Mouse (Mus musculus): ENCODE data around the gene Ndnf. TPM values are rescaled to one million over a fixed set of nuclear protein-coding genes. Genes with fewer than 3 reads are reported as not detected.

Gene Ndnf
- polyA plus RNA-seq, 1 experiment from 2014 or later = 5.2 TPM

- no peak overlapping the region for H3K4me3 ChIP-seq (replicated peaks; ENCODE audit: low read depth, low read length)
- 78% methylated on average over 6 of the region's 6 CpGs for WGBS
- no peaks in the 10 kb centered on the region for H3K9me3 ChIP-seq (replicated peaks; ENCODE audit: low read length)
- DNase-seq (ENCODE audit: low spot score) (no peak), ATAC-seq (replicated peaks; ENCODE audit: low FRiP score, low read depth) (no peak)
- no peak for TF ChIP-seq CTCF (IDR thresholded peaks at IDR 0.05; ENCODE audit: low read depth)
- H3K27ac ChIP-seq = no peak overlapping the region
- no peak overlapping the region for H3K4me2 ChIP-seq (ENCODE audit: low read length)
- H3K4me1 ChIP-seq (replicated peaks; ENCODE audit: insufficient read depth, low read length) = no peaks in the 10 kb centered on the region
- H3K27me3 ChIP-seq (ENCODE audit: insufficient read depth, low read length) = no peaks in the 10 kb centered on the region
- no peak overlapping the region for H3K9ac ChIP-seq (ENCODE audit: low read depth, low read length)
- H3K36me3 ChIP-seq (ENCODE audit: insufficient read depth, low read length) = no peaks in the 10 kb centered on the region
These were observed 23.7 kb upstream of the Ndnf start for GRCm38 (mm10) chr6:65647731-65648130.

- DNase-seq (ENCODE audit: low spot score) = peak; percentile 83
- TF ChIP-seq CTCF (IDR thresholded peaks at IDR 0.05; ENCODE audit: low read depth) = peak; percentile 72
- 38% methylated on average over 4 of the region's 4 CpGs for WGBS
These were observed 20.0 kb upstream of the Ndnf start for GRCm38 (mm10) chr6:65651376-65651775.

GRCm38 (mm10) chr6:65661272-65661671 lies 10.1 kb upstream of the Ndnf start:
- ATAC-seq (replicated peaks; ENCODE audit: low FRiP score, low read depth) = no peak
- Histone ChIP-seq H3K9ac (ENCODE audit: low read depth, low read length) (no peak overlapping the region), H3K9me3 (replicated peaks; ENCODE audit: low read length) (no peaks in the 10 kb centered on the region), H3K4me3 (replicated peaks; ENCODE audit: low read depth, low read length) (no peak overlapping the region), H3K27me3 (ENCODE audit: insufficient read depth, low read length) (no peaks in the 10 kb centered on the region), H3K4me2 (ENCODE audit: low read length) (no peak overlapping the region), H3K27ac (no peak overlapping the region), H3K4me1 (replicated peaks; ENCODE audit: insufficient read depth, low read length) (no peaks in the 10 kb centered on the region), H3K36me3 (ENCODE audit: insufficient read depth, low read length) (no peaks in the 10 kb centered on the region)
- no peak for DNase-seq (ENCODE audit: low spot score)
- no peak for TF ChIP-seq CTCF (IDR thresholded peaks at IDR 0.05; ENCODE audit: low read depth)
- WGBS = 77% methylated on average over 4 of the region's 4 CpGs

More at GRCm38 (mm10) chr6:65651376-65651775, 20.0 kb upstream of the Ndnf start:
- no peaks in the 10 kb centered on the region for H3K27me3 ChIP-seq (ENCODE audit: insufficient read depth, low read length)
- H3K9me3 ChIP-seq (replicated peaks; ENCODE audit: low read length) = no peaks in the 10 kb centered on the region
- no peak overlapping the region for H3K4me2 ChIP-seq (ENCODE audit: low read length)
- H3K27ac ChIP-seq = no peak overlapping the region
- no peak overlapping the region for H3K4me3 ChIP-seq (replicated peaks; ENCODE audit: low read depth, low read length)
- no peak for ATAC-seq (replicated peaks; ENCODE audit: low FRiP score, low read depth)
- no peaks in the 10 kb centered on the region for H3K36me3 ChIP-seq (ENCODE audit: insufficient read depth, low read length)
- H3K4me1 ChIP-seq (replicated peaks; ENCODE audit: insufficient read depth, low read length) = no peaks in the 10 kb centered on the region
- no peak overlapping the region for H3K9ac ChIP-seq (ENCODE audit: low read depth, low read length)

DNA sequence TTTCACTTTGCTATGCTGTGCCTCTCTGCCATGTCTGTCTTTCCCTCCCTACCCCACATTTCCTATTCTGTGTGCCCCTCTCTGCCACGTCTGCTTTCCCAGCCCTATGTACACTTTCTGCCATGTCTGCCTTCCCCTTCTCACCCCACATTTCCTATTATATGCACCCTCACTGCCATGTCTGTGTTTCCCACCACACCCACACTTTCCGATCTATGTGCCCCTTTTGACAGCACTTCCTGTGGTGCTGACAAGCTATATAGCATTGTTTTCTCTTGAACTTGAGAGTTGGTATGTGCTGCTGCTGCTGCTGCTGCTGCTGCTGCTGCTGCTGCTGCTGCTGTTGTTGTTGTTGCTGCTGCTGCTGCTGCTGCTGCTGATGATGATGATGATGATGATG lies 9.3 kb upstream of the Ndnf start:
- no peak for DNase-seq (ENCODE audit: low spot score)
- Histone ChIP-seq H3K27me3 (ENCODE audit: insufficient read depth, low read length) (no peaks in the 10 kb centered on the region), H3K36me3 (ENCODE audit: insufficient read depth, low read length) (no peaks in the 10 kb centered on the region), H3K9me3 (replicated peaks; ENCODE audit: low read length) (no peaks in the 10 kb centered on the region), H3K4me2 (ENCODE audit: low read length) (no peak overlapping the region), H3K9ac (ENCODE audit: low read depth, low read length) (no peak overlapping the region), H3K4me1 (replicated peaks; ENCODE audit: insufficient read depth, low read length) (no peaks in the 10 kb centered on the region), H3K27ac (no peak overlapping the region), H3K4me3 (replicated peaks; ENCODE audit: low read depth, low read length) (no peak overlapping the region)
- TF ChIP-seq CTCF (IDR thresholded peaks at IDR 0.05; ENCODE audit: low read depth) = no peak
- no peak for ATAC-seq (replicated peaks; ENCODE audit: low FRiP score, low read depth)
- 51% methylated on average over 2 of the region's 2 CpGs for WGBS

GRCm38 (mm10) chr6:65663990-65664389 lies 7.4 kb upstream of the Ndnf start:
- WGBS = 67% methylated on average over 6 of the region's 6 CpGs
- no peak for TF ChIP-seq CTCF (IDR thresholded peaks at IDR 0.05; ENCODE audit: low read depth)

GRCm38 (mm10) chr6:65666295-65666694 lies 5.1 kb upstream of the Ndnf start:
- Histone ChIP-seq H3K4me2 (ENCODE audit: low read length) (no peak overlapping the region), H3K27ac (no peak overlapping the region), H3K9ac (ENCODE audit: low read depth, low read length) (no peak overlapping the region), H3K36me3 (ENCODE audit: insufficient read depth, low read length) (no peaks in the 10 kb centered on the region), H3K9me3 (replicated peaks; ENCODE audit: low read length) (no peaks in the 10 kb centered on the region), H3K4me3 (replicated peaks; ENCODE audit: low read depth, low read length) (no peak overlapping the region), H3K4me1 (replicated peaks; ENCODE audit: insufficient read depth, low read length) (no peaks in the 10 kb centered on the region), H3K27me3 (ENCODE audit: insufficient read depth, low read length) (no peaks in the 10 kb centered on the region)
- 86% methylated on average over 3 of the region's 3 CpGs for WGBS
- TF ChIP-seq CTCF (IDR thresholded peaks at IDR 0.05; ENCODE audit: low read depth) = no peak
- DNase-seq (ENCODE audit: low spot score) (no peak), ATAC-seq (replicated peaks; ENCODE audit: low FRiP score, low read depth) (no peak)

More at GRCm38 (mm10) chr6:65663990-65664389, 7.4 kb upstream of the Ndnf start:
- Histone ChIP-seq H3K4me3 (replicated peaks; ENCODE audit: low read depth, low read length) (no peak overlapping the region), H3K4me2 (ENCODE audit: low read length) (no peak overlapping the region), H3K27me3 (ENCODE audit: insufficient read depth, low read length) (no peaks in the 10 kb centered on the region), H3K9ac (ENCODE audit: low read depth, low read length) (no peak overlapping the region), H3K27ac (no peak overlapping the region), H3K9me3 (replicated peaks; ENCODE audit: low read length) (no peaks in the 10 kb centered on the region), H3K4me1 (replicated peaks; ENCODE audit: insufficient read depth, low read length) (no peaks in the 10 kb centered on the region), H3K36me3 (ENCODE audit: insufficient read depth, low read length) (no peaks in the 10 kb centered on the region)
- DNase-seq (ENCODE audit: low spot score) (no peak), ATAC-seq (replicated peaks; ENCODE audit: low FRiP score, low read depth) (no peak)

DNA sequence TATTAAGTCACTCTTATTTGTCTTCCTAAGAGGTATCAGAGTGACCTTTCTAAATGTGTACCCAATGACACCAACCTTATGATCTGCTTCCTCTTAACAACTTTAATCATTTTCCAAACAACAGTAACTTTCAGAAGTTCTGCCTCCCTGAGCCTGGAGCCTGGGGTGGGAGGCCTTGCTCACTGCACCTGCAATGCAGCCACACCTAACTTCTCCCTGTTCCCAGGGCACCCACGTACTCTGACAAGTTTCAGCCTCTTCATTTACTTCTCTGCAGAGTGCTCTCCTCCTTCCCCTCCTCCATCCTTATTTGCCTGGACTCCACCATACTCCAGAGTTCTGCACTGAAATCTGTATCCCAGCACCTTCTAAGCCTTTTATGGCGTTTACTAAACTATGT lies 1.4 kb upstream of the Ndnf start:
- DNase-seq (ENCODE audit: low spot score) (no peak), ATAC-seq (replicated peaks; ENCODE audit: low FRiP score, low read depth) (no peak)
- no peaks in the 10 kb centered on the region for H3K9me3 ChIP-seq (replicated peaks; ENCODE audit: low read length)
- H3K4me2 ChIP-seq (ENCODE audit: low read length) = no peak overlapping the region
- 73% methylated on average over 2 of the region's 2 CpGs for WGBS
- no peaks in the 10 kb centered on the region for H3K36me3 ChIP-seq (ENCODE audit: insufficient read depth, low read length)
- TF ChIP-seq CTCF (IDR thresholded peaks at IDR 0.05; ENCODE audit: low read depth) = no peak
- no peak overlapping the region for H3K4me3 ChIP-seq (replicated peaks; ENCODE audit: low read depth, low read length)
- peaks cover 6% of the 10 kb centered on the region for H3K4me1 ChIP-seq (replicated peaks; ENCODE audit: insufficient read depth, low read length)
- H3K27ac ChIP-seq = no peak overlapping the region
- no peak overlapping the region for H3K9ac ChIP-seq (ENCODE audit: low read depth, low read length)
- no peaks in the 10 kb centered on the region; the same call in 1 of the 2 replicates for H3K27me3 ChIP-seq (ENCODE audit: insufficient read depth, low read length)

Measured in kidney, postnatal 0 days (tissue).